Mouse (Mus musculus): ENCODE data around the gene Itprid1. TPM values are rescaled to one million over a fixed set of nuclear protein-coding genes. Genes with fewer than 3 reads are reported as not detected.

The Itprid1 gene
- 0.15 and 0.21 TPM in 2 replicates for polyA plus RNA-seq (2015; fragmentation: Nextera tagmentation; extraction: Ambion mirVana)

DNA sequence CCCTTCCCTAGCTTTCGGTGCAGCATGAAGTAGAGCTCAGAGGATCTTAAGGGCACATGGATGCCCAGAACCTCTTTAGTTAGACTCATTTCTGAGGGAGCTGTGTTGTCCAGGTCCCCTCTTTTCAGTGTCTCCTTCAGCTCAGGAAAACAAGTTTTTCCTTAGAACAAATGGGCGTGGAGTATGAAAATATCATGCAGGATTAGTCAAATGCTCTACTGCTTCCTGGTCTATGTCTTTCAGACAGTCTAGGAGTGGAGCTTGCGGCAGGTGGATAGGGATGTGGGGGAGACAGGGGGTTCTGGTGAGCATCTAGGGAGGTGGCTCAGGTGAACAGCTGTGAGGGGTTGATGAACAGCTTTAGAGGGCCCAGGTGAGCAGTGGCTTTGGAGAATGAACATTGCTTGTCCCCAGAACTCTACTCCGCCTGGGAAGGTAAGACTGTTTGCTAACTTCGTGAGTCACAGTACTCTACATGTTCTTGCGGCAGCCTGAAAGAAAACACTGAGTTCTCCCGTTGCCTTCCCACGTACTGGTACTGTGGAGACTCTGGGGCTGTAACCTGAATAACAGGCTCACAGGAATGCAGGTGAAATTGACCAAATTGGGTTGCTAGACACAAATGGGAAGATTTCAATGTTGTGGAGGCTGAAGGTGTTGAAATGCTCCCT, at the start of gene Itprid1:
TSS of gene Itprid1 (plus strand) at position 246 of the 671 bp plus-strand sequence.
- H3K36me3 ChIP-seq (ENCODE audit: control insufficient read depth, insufficient read depth, low read length) = no peaks in the 10 kb centered on the region
- peak within 1 kb of the TSS; percentile 36 for H3K27ac ChIP-seq (ENCODE audit: low read length)
- no peak within 1 kb of the TSS for H3K4me2 ChIP-seq (ENCODE audit: low read depth, low read length)
- H3K4me1 ChIP-seq (replicated peaks; ENCODE audit: control insufficient read depth, insufficient read depth, low read length) = no peaks in the 10 kb centered on the region; the same call in 1 of the 2 replicates
- no peaks in the 10 kb centered on the region for H3K9me3 ChIP-seq (ENCODE audit: control insufficient read depth, low read length)
- ATAC-seq (ENCODE audit: low read depth) = peak; percentile 92
- H3K4me3 ChIP-seq (ENCODE audit: low read length) = no peak within 1 kb of the TSS
- 59% methylated on average over 8 of the region's 8 CpGs for WGBS
- H3K27me3 ChIP-seq (ENCODE audit: control insufficient read depth, insufficient read depth, low read depth, low read length) = no peaks in the 10 kb centered on the region
- H3K9ac ChIP-seq (ENCODE audit: low read length) = no peak within 1 kb of the TSS

DNA sequence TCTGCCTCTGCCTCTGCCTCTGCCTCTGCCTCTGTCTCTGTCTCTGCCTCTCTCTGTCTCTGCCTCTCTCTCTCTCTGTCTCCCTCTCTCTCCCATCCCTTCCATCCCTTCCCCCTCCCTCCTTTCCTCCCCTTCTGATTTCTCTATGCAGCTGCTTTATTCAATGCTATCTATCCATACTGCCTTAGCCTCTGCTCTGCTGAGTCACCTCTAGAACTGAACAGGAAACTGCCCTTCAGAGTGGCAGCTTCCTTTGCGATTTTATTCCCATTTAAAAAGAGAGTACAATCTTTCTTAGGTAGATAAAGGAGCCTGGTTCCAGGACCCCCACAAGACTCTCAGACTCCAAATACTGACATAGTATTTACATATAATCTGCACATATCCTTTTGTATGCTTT, 47.1 kb upstream of the Itprid1 start:
- WGBS = 55% methylated on average over 1 of the region's 1 CpGs

DNA sequence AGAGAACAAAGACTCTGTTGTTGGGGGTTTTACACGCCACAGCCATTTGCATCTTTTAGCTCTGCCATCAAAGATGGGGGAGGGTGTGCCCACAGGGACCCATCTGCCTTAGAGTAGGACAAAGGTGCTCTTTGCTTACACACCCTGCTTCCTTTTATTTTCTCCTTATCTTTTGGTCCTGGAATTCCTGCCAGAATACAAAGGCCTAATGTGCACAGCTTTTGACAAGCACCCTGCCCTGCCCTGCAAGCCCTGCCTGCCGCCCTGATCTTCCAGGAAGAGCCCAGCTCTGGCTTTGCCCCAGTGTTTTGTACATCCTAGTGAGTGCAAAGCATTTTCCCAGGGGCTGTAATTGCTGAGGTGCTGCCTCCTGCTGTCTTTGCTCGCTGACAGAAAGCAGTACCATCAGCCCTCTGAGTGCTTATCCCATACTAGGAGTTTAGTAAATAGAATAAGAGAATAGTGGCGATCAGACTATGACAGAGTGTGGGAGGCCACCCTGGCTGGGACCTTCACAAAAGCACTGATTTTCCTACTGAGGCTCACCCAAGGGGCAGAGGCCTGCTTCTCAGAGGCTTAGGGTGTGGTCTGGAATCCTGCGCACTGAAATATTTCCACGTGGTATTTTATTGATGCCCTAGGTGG, 44.7 kb upstream of the Itprid1 start:
- H3K4me3 ChIP-seq (ENCODE audit: low read length) = no peak overlapping the region

More for the DNA sequence above, 47.1 kb upstream of the Itprid1 start:
- H3K4me1 ChIP-seq (replicated peaks; ENCODE audit: control insufficient read depth, insufficient read depth, low read length) = no peaks in the 10 kb centered on the region
- H3K9ac ChIP-seq (ENCODE audit: low read length) = no peak overlapping the region
- no peaks in the 10 kb centered on the region for H3K27me3 ChIP-seq (ENCODE audit: control insufficient read depth, insufficient read depth, low read depth, low read length)
- H3K4me2 ChIP-seq (ENCODE audit: low read depth, low read length) = no peak overlapping the region
- no peaks in the 10 kb centered on the region for H3K36me3 ChIP-seq (ENCODE audit: control insufficient read depth, insufficient read depth, low read length)
- H3K4me3 ChIP-seq (ENCODE audit: low read length) = no peak overlapping the region
- H3K9me3 ChIP-seq (ENCODE audit: control insufficient read depth, low read length) = no peaks in the 10 kb centered on the region
- H3K27ac ChIP-seq (ENCODE audit: low read length) = no peak overlapping the region
- no peak for ATAC-seq (ENCODE audit: low read depth)

DNA sequence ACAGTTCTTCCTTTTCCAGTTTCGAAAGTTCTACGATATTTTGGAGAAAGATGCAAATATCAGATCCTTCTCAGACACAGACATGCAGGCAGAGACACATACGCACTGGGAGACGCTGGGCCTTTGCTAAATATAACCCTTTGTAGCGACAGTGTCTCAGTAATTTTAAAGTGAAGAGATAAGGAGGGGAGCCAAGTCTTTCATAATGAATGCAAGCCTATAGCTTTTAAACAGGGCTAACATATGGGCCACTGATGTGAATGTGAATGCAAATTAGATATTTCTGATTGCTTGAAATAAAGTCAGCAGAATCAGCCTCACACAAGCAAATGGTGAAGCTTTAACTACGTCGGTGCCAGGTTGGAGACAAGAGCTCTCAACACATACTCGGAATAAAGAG, 44.2 kb upstream of the Itprid1 start:
- Histone ChIP-seq H3K9ac (ENCODE audit: low read length) (no peak overlapping the region), H3K27ac (ENCODE audit: low read length) (no peak overlapping the region), H3K27me3 (ENCODE audit: control insufficient read depth, insufficient read depth, low read depth, low read length) (no peaks in the 10 kb centered on the region), H3K4me1 (replicated peaks; ENCODE audit: control insufficient read depth, insufficient read depth, low read length) (no peaks in the 10 kb centered on the region), H3K9me3 (ENCODE audit: control insufficient read depth, low read length) (no peaks in the 10 kb centered on the region), H3K36me3 (ENCODE audit: control insufficient read depth, insufficient read depth, low read length) (no peaks in the 10 kb centered on the region), H3K4me3 (ENCODE audit: low read length) (no peak overlapping the region), H3K4me2 (ENCODE audit: low read depth, low read length) (no peak overlapping the region)
- no peak for ATAC-seq (ENCODE audit: low read depth)
- 48% methylated on average over 8 of the region's 8 CpGs for WGBS

More for the DNA sequence above, 44.7 kb upstream of the Itprid1 start:
- ATAC-seq (ENCODE audit: low read depth) = no peak
- Histone ChIP-seq H3K9ac (ENCODE audit: low read length) (no peak overlapping the region), H3K9me3 (ENCODE audit: control insufficient read depth, low read length) (no peaks in the 10 kb centered on the region), H3K27me3 (ENCODE audit: control insufficient read depth, insufficient read depth, low read depth, low read length) (no peaks in the 10 kb centered on the region), H3K27ac (ENCODE audit: low read length) (no peak overlapping the region), H3K4me2 (ENCODE audit: low read depth, low read length) (no peak overlapping the region), H3K36me3 (ENCODE audit: control insufficient read depth, insufficient read depth, low read length) (no peaks in the 10 kb centered on the region), H3K4me1 (replicated peaks; ENCODE audit: control insufficient read depth, insufficient read depth, low read length) (no peaks in the 10 kb centered on the region)
- WGBS = 20% methylated on average over 6 of the region's 6 CpGs

DNA sequence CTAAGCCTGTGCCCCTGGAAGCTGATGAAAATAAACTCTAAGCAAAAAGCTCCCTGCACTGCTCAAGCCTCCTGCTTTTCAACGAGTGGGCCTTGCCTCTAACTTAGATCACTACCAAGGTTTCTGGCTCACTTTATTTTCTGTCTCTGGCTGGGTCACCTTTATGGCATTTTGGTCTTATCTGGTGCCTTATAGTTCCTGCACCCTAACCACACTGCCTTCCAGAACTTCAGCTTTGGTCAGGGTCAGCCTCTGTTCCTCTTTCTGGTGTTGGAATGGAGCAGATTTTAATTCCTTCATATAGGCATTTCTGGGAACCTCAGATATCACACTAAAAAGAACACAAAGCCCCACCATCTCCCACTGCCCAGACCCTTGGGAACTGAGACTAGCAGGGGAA, 34.0 kb upstream of the Itprid1 start:
- WGBS = 67% methylated on average over 1 of the region's 1 CpGs
- no peaks in the 10 kb centered on the region for H3K4me1 ChIP-seq (replicated peaks; ENCODE audit: control insufficient read depth, insufficient read depth, low read length)
- no peak for ATAC-seq (ENCODE audit: low read depth)

DNA sequence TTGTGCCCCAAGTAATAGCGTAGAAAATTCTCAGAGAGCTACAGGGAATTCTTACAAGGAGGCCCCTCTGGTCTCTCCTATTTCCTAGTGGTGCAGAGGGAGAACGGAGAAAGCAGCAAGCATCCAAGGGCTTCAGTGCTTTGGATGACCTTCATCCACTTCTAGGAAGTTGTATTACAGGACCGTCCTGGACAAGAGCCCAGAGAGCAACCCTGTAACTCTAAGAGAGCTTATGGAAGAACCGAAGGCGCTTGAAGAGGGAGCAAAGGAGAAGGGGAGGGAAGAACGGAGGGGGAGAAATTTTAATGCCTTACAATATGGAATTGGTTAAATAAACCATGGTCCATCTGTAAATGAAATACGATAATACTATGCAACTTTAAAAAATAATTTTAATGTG, 33.3 kb upstream of the Itprid1 start:
- 61% methylated on average over 7 of the region's 7 CpGs for WGBS
- ATAC-seq (ENCODE audit: low read depth) = no peak
- H3K27me3 ChIP-seq (ENCODE audit: control insufficient read depth, insufficient read depth, low read depth, low read length) = no peaks in the 10 kb centered on the region

More for the DNA sequence above, 34.0 kb upstream of the Itprid1 start:
- Histone ChIP-seq H3K27me3 (ENCODE audit: control insufficient read depth, insufficient read depth, low read depth, low read length) (no peaks in the 10 kb centered on the region), H3K36me3 (ENCODE audit: control insufficient read depth, insufficient read depth, low read length) (no peaks in the 10 kb centered on the region), H3K27ac (ENCODE audit: low read length) (no peak overlapping the region), H3K4me3 (ENCODE audit: low read length) (no peak overlapping the region), H3K9me3 (ENCODE audit: control insufficient read depth, low read length) (no peaks in the 10 kb centered on the region), H3K4me2 (ENCODE audit: low read depth, low read length) (no peak overlapping the region), H3K9ac (ENCODE audit: low read length) (no peak overlapping the region)

DNA sequence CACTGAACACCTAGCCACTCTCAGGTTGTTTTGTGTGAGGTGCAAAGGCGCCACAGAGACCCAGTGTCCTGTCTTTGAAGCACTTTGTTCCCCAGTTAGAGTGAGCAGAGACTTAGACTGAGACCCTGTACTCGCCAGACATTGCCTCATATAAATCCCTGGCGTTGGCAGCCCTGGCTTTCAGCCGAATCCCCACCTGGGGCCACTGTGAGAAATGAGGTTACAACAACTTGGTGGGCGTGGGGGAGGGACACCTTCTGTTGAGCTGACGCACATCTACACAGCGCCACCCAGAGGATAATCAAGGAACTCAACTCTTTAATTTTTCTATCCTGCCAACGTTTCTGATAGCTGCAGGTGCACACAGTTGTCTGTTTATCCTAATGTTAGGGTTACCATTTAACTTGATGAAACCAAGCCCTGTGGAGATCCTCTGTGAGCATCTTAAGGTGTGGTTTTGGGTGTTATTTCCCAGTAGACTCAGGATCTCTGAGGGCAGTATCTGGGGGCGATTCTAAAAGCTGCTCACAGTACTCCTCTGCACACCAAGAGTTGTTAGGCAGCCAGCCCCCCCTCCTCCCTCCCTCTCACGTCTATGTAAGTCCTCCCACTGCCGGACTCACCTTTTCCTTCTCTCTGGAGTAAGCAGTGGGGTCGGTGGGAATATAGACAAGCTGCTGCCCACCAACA, 32.6 kb upstream of the Itprid1 start:
- Histone ChIP-seq H3K9ac (ENCODE audit: low read length) (no peak overlapping the region), H3K27me3 (ENCODE audit: control insufficient read depth, insufficient read depth, low read depth, low read length) (no peaks in the 10 kb centered on the region), H3K4me3 (ENCODE audit: low read length) (no peak overlapping the region), H3K9me3 (ENCODE audit: control insufficient read depth, low read length) (no peaks in the 10 kb centered on the region), H3K27ac (ENCODE audit: low read length) (no peak overlapping the region), H3K36me3 (ENCODE audit: control insufficient read depth, insufficient read depth, low read length) (no peaks in the 10 kb centered on the region), H3K4me2 (ENCODE audit: low read depth, low read length) (no peak overlapping the region), H3K4me1 (replicated peaks; ENCODE audit: control insufficient read depth, insufficient read depth, low read length) (no peaks in the 10 kb centered on the region)
- 21% methylated on average over 12 of the region's 12 CpGs for WGBS
- ATAC-seq (ENCODE audit: low read depth) = no peak

More for the DNA sequence above, 33.3 kb upstream of the Itprid1 start:
- no peaks in the 10 kb centered on the region for H3K4me1 ChIP-seq (replicated peaks; ENCODE audit: control insufficient read depth, insufficient read depth, low read length)
- no peak overlapping the region for H3K9ac ChIP-seq (ENCODE audit: low read length)
- H3K9me3 ChIP-seq (ENCODE audit: control insufficient read depth, low read length) = no peaks in the 10 kb centered on the region
- H3K4me2 ChIP-seq (ENCODE audit: low read depth, low read length) = no peak overlapping the region
- no peak overlapping the region for H3K27ac ChIP-seq (ENCODE audit: low read length)
- no peak overlapping the region for H3K4me3 ChIP-seq (ENCODE audit: low read length)
- H3K36me3 ChIP-seq (ENCODE audit: control insufficient read depth, insufficient read depth, low read length) = no peaks in the 10 kb centered on the region

DNA sequence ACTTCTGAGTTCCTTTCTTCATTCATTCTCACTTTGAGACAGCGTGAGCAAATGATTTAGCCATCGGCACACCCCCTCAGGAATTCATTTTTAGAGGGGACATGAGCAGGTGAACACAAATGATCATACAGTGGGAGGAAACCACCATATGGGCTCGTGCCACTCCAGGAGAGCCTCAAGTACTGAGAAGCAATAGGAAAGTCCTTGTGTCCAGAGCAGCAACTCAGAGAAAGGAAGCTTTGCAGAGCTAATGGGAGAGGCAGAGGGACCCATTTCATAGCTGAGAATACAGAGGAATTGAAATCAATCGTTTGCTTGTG, 32.1 kb upstream of the Itprid1 start:
- Histone ChIP-seq H3K36me3 (ENCODE audit: control insufficient read depth, insufficient read depth, low read length) (no peaks in the 10 kb centered on the region), H3K9me3 (ENCODE audit: control insufficient read depth, low read length) (no peaks in the 10 kb centered on the region), H3K4me1 (replicated peaks; ENCODE audit: control insufficient read depth, insufficient read depth, low read length) (no peaks in the 10 kb centered on the region), H3K4me2 (ENCODE audit: low read depth, low read length) (no peak overlapping the region), H3K4me3 (ENCODE audit: low read length) (no peak overlapping the region), H3K27me3 (ENCODE audit: control insufficient read depth, insufficient read depth, low read depth, low read length) (no peaks in the 10 kb centered on the region), H3K9ac (ENCODE audit: low read length) (no peak overlapping the region), H3K27ac (ENCODE audit: low read length) (no peak overlapping the region)
- no peak for ATAC-seq (ENCODE audit: low read depth)
- 70% methylated on average over 4 of the region's 4 CpGs for WGBS

DNA sequence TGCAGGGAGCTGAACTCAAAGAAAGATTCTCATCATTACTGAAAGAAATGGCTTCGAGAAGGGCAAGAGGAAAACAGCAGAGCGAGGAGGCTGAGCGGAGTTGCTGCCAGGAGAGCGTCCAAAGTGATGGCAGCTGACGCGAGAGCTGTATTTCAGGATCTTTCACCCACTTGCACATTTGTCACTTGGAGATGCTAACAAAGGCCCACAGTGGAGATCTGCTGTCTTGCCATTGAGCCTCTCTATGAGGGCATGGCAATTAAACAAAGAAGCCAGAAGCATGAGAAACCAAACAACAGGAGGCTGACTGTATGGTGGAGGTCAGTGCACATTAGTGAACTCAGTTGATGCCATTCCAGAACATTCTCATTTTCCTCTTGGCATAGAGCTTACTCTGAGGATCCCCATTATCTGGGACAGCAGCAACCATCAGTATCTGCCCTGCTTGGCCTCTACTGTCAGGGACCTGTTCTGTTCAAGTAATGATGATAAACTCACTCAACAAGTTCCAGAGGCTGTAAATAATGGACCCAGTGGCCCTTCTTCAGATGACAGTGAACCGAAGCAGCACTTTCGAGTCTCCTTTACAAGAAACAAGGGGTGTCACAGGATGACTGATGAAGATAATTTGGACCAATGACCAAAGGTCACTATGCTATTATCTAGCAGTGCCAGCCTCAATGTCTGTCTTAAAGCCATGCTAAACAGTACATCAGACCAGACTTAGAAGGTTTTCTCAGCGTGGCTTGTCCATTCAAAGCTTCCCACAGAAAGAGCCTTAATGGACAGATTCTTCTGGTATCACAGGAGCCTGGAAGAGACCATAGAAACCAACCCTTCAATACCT, 31.2 kb upstream of the Itprid1 start:
- Histone ChIP-seq H3K4me2 (ENCODE audit: low read depth, low read length) (no peak overlapping the region), H3K36me3 (ENCODE audit: control insufficient read depth, insufficient read depth, low read length) (no peaks in the 10 kb centered on the region), H3K9me3 (ENCODE audit: control insufficient read depth, low read length) (no peaks in the 10 kb centered on the region), H3K27me3 (ENCODE audit: control insufficient read depth, insufficient read depth, low read depth, low read length) (no peaks in the 10 kb centered on the region), H3K27ac (ENCODE audit: low read length) (no peak overlapping the region), H3K9ac (ENCODE audit: low read length) (no peak overlapping the region), H3K4me1 (replicated peaks; ENCODE audit: control insufficient read depth, insufficient read depth, low read length) (no peaks in the 10 kb centered on the region), H3K4me3 (ENCODE audit: low read length) (no peak overlapping the region)
- ATAC-seq (ENCODE audit: low read depth) = no peak
- WGBS = 62% methylated on average over 9 of the region's 9 CpGs

Measured in lung, embryonic 16.5 days (tissue).